Mouse (Mus musculus): ENCODE measurements around the gene C77080. TPM values are rescaled to one million over a fixed set of nuclear protein-coding genes. Genes with fewer than 3 reads are reported as not detected.

The C77080 gene
- polyA plus RNA-seq (2014; fragmentation: Illumina TruSeq; extraction: RNeasy Lipid Tissue Mini Kit (QIAGEN cat#74804)) = 2.3 TPM

DNA sequence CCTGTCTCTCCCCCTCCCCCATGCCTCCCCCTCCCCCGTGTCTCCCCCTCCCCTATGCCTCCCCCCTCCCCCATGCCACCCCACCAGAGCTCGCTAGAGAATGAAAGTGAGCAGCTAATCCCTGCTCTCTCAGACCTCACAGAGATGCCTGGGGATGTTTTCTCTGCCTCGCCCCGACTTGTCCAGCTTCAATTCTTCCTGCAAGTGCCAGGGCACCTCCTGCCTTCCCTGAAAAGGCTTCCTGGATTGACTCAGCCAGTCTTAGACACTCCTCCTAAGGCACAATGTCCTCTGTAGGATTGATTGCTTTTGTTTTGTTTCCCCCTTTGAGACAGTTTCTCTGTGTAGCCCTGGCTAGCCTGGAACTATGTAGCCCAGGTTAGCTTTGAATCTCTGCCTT, at the start of gene C77080:
Gene C77080, minus strand, starts transcription at position 209 of the 400 bp plus-strand sequence.

GRCm38 (mm10) chr4:129287472-129287981, 26.3 kb upstream of the C77080 start, which contains the start of gene Sync:
Sync (plus strand) TSS chr4:129287617.

DNA sequence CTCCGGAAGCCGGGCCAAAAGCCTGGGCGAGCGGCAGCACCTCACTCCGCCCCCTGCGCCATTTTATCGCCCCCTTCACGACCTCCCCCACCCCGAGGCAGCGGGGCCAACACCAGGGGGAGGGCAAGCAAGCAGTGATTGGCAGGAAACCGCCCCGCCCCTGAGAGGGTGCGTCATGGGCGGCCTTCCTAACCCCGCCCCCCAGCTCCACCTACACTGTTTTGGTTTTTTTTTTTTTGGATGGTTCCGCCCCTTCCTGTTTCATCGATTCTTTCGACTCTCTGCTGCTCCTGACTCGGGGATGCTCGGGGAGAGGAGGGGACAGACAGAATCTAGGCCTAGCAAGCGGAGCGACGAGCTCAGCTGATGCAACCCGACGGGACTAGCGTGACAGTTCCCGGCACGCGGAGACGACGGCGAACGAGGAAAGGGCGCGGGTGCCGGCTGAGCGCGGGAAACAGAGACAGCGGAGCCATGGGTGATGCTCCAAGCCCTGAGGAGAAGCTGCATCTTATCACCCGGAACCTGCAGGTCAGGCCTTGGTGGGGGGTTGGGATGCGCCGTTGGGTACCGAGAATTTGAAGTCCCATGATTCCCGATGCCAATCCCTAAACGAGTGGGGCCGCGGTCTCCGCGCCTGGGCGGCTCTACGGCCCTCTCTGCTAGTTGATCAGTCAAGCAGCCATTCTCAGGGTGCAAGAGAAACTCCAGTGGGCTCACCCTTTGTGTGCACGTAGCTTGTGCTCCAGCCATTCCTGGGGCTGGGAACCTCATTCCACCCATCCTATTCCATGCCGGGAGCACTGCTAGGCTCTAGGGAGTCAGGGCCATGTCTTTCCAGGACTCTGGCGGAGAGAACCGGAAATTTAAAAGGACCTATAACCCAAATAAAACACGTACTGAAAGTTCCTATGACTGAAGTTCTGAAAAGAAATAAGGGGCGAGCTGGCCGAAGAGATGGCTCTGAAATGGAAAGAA, 71.4 kb downstream of the C77080 start, which contains the start of the genes S100pbp and Yars:
Gene S100pbp, minus strand, starts transcription at position 186 of the 978 bp plus-strand sequence.
Gene Yars, plus strand, starts transcription at position 219 of the 978 bp plus-strand sequence.

Other genes starting within 250 kb of the C77080 start
- gene Rnf19b, start 203.1 kb downstream of the C77080 start, polyA plus RNA-seq (2014; fragmentation: Illumina TruSeq; extraction: RNeasy Lipid Tissue Mini Kit (QIAGEN cat#74804)) = 25.1 TPM
- gene Tmem54, start 155.9 kb downstream of the C77080 start, polyA plus RNA-seq (2014; fragmentation: Illumina TruSeq; extraction: RNeasy Lipid Tissue Mini Kit (QIAGEN cat#74804)) = not detected
- gene Hpca, start 139.4 kb downstream of the C77080 start, polyA plus RNA-seq (2014; fragmentation: Illumina TruSeq; extraction: RNeasy Lipid Tissue Mini Kit (QIAGEN cat#74804)) = not detected
- 6.4 TPM for gene Fndc5, start 124.4 kb downstream of the C77080 start, polyA plus RNA-seq (2014; fragmentation: Illumina TruSeq; extraction: RNeasy Lipid Tissue Mini Kit (QIAGEN cat#74804))
- gene S100pbp, start 71.7 kb downstream of the C77080 start, polyA plus RNA-seq (2014; fragmentation: Illumina TruSeq; extraction: RNeasy Lipid Tissue Mini Kit (QIAGEN cat#74804)) = 92.1 TPM
- 8.6 TPM for gene Yars, start 71.6 kb downstream of the C77080 start, polyA plus RNA-seq (2014; fragmentation: Illumina TruSeq; extraction: RNeasy Lipid Tissue Mini Kit (QIAGEN cat#74804))
- gene Sync, start 26.2 kb upstream of the C77080 start, polyA plus RNA-seq (2014; fragmentation: Illumina TruSeq; extraction: RNeasy Lipid Tissue Mini Kit (QIAGEN cat#74804)) = 4.0 TPM
- 398 TPM for gene Rbbp4, start 74.0 kb upstream of the C77080 start, polyA plus RNA-seq (2014; fragmentation: Illumina TruSeq; extraction: RNeasy Lipid Tissue Mini Kit (QIAGEN cat#74804))
- gene Zbtb8os, start 74.3 kb upstream of the C77080 start, polyA plus RNA-seq (2014; fragmentation: Illumina TruSeq; extraction: RNeasy Lipid Tissue Mini Kit (QIAGEN cat#74804)) = 116 TPM
- 4.2 TPM for gene Zbtb8a, start 116.7 kb upstream of the C77080 start, polyA plus RNA-seq (2014; fragmentation: Illumina TruSeq; extraction: RNeasy Lipid Tissue Mini Kit (QIAGEN cat#74804))
- 18.5 TPM for gene Zbtb8b, start 179.4 kb upstream of the C77080 start, polyA plus RNA-seq (2014; fragmentation: Illumina TruSeq; extraction: RNeasy Lipid Tissue Mini Kit (QIAGEN cat#74804))
- 8.4 TPM for gene Bsdc1, start 200.2 kb upstream of the C77080 start, polyA plus RNA-seq (2014; fragmentation: Illumina TruSeq; extraction: RNeasy Lipid Tissue Mini Kit (QIAGEN cat#74804))
- not detected for gene Tssk3, start 229.6 kb upstream of the C77080 start, polyA plus RNA-seq (2014; fragmentation: Illumina TruSeq; extraction: RNeasy Lipid Tissue Mini Kit (QIAGEN cat#74804))
- not detected for gene Fam229a, start 229.8 kb upstream of the C77080 start, polyA plus RNA-seq (2014; fragmentation: Illumina TruSeq; extraction: RNeasy Lipid Tissue Mini Kit (QIAGEN cat#74804))

All from ovary, adult 10 weeks (tissue).